Mouse (Mus musculus): ENCODE data around the gene Ankrd28.

Ankrd28 gene

DNA sequence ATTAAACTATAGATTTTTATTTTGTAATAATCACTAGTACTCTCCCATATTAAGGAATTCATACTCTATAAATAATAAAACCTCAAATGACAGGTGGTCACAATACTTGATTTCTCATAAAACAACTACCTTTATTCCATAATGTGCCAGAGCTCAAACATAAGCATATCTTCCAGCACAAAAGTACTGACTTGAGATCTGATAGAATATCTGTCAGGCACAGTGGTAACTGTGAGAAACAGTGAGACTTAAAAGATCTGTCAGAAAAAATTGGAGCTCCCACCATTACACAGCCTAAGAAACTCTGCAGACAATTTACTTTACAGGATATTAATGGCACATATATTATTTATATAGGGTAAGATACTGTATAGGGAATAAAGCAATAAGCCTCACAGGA lies 114.8 kb downstream of the Ankrd28 start:
- no peak for DNase-seq (ENCODE audit: low spot score in 2 of 2)

DNA sequence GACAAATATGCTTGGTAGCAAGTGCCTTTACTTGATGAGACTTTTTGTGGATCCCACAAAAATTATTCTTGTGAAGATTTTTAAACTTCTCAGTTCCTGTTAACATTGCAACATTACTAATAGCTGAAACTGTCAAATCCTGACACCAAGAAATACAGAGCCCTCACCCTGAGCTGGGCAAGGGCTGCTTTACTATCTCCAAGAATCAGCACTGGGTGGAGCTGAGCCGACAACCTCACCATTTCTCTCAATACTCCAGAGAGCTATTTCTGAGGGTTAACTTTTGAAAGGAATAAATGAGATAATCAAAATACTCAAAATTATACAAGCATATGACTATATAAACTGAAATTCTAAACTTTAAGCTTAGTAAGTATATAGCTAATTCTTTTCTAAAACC lies 121.1 kb downstream of the Ankrd28 start:
- DNase-seq (ENCODE audit: low spot score in 2 of 2): no peak

DNA sequence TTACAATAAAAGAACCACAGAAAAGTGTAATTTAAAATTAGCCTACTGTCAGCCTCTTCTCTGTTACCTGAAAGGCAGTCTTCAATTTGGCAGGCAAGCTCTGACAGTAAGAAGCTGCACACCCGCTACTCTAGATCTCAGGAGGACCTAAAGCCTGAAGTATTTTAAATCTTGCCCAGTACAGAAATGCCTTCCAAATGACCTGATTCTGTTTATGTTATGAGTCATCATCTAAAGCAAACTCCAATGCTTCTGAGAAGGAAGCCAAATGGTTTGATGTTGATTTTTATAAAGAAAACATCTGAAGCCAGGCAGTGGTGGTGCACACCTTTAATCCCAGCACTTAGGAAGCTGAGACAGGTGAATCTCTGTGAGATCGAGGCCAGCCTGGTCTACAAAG lies 130.1 kb downstream of the Ankrd28 start:
- DNase-seq (ENCODE audit: low spot score in 2 of 2): no peak

DNA sequence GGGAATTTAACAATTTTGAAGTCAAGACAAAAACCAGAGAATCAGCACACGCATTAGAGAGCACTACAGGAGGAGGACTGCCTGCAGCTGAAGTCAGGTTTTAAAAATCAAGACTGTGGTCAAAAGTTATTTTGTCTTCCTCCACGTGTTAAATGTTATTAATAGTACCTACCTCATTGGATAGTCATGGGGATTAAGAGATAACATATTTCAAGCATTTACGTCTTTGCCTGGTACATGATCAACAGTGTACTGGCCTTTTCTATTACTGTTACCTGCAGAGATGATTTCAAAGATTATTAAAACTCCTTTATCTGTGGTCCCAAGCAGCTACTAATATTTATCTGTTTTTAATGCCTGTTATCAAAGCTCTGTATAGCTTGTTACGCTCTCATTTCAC lies 132.7 kb downstream of the Ankrd28 start:
- no peak for DNase-seq (ENCODE audit: low spot score in 2 of 2)

DNA sequence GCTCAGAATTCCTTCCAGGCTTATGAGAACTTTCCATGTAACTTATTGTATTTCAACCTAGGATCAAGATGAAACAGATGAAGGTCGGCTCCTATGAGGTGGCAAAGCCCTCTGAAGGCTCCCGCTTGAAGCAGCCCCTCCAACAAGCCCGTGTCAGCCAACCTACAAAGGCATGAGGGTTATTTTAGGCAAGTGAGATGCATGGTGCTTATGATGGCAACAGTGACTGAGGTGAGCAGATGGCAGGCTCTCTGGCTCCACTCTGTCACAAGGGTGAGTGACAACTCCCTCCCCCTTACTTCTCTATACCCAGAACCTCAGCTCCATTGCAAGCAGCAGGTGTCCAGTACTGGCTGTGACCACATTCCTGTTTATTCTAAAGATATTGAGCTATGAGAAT lies 133.1 kb downstream of the Ankrd28 start:
- no peak for DNase-seq (ENCODE audit: low spot score in 2 of 2)

DNA sequence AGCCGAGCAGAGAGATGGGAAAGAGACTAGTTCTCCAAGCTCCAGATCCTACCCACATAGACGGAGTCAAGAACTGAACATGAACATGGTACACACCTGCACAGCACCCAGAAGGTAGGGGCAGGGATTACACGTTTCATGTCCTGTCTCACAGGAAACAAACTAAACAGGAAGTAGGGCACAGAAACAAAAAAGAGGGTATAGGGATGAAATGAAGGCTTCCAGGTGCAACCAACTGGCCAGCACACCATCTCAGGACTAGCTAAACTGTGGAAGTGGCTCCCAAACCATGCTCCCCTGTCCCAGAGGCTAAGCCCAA lies 133.5 kb downstream of the Ankrd28 start:
- no peak for DNase-seq (ENCODE audit: low spot score in 2 of 2)

DNA sequence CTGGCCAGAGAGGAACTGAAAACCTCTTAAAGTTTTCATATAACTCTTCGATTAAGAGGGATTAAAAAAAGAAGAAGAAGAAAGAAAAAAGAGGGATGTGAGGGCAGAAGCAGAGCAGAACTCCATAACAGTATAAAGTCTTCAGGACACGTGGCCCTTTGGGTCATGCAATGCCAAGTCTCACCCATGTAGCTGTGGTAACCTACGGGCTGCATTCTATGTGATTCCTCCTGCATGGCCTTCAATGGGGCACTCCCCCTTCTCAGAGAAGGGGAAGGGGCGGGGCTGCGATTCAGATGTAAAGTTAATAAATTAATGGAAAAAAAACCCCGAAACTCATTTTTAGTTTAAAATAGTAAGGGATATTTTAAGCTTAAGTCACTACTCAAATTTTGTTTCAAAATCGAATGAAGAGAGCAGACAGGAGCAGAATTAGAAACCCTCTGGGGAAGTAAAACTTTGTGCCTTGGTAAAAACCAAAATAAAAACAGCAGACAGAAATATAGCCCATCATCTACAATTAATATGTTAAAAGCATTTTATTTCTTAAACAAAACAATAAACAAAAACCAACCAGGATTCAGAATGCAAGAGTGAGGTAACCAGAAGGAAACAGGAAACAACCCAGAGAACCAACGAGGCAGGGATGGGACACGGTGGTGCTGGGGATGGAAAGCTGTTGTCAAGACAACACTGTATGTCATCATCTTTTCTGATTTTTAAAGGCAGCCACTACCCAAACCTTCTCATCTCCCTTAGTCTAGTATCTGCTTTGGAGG lies 134.1 kb downstream of the Ankrd28 start:
- no peak for DNase-seq (ENCODE audit: low spot score in 2 of 2)

DNA sequence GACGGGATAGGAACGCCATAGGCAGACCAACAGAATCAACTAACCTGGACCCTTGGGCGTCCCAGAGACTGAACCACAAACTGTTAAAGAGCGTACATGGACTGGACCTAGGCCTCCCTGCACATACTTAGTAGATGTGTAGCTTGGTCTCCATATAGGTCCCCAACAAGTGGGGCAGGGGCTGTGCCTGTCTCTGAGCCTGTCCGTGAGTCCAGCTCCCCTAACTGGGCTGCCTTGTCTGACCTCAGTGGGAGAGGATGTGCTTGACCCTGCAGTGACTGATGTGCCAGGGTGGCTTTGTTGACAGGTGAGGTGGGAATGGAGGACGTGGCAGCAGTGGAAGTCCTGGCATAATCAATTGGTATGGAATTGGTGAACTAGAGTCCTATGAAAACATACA lies 137.9 kb downstream of the Ankrd28 start:
- no peak for DNase-seq (ENCODE audit: low spot score in 2 of 2)

DNA sequence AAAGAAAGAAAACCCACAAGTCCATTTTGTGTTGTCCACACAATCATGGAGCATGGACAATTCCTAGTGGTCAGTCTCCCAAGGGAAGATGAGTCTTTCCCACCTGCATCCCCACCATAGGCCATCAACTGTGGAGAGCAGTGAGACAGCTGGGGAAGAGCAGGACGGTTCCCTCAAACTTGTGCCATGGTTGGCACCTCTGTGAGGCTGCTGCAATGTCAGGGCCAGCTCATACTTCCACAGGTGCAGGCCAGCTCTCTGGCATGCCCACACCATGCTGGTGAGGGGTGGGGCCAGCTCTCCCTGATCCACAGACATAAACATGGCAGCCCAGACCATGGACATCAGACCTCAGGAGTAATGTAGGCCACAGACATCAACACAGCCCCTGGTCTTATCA lies 144.2 kb downstream of the Ankrd28 start:
- no peak for DNase-seq (ENCODE audit: low spot score in 2 of 2)

DNA sequence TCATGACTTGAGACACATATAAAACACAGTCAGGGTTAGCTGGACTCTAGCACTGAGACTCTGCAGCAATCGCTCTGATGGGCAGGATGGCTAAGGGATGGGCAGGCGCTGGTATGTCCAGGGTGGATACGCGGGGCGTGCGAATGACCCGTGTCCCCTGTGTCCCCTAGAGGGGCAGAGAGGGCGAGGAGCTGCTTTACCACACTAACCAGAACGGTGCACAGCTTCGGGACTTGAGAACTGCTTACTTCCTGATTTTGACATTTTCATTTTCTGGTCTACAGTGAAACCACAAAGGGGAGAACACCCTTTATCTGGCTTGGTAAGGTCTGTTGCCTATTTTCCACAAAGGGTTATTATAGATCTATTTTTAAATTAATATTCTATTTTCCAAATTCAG lies 144.8 kb downstream of the Ankrd28 start:
- DNase-seq (ENCODE audit: low spot score in 2 of 2): no peak

DNA sequence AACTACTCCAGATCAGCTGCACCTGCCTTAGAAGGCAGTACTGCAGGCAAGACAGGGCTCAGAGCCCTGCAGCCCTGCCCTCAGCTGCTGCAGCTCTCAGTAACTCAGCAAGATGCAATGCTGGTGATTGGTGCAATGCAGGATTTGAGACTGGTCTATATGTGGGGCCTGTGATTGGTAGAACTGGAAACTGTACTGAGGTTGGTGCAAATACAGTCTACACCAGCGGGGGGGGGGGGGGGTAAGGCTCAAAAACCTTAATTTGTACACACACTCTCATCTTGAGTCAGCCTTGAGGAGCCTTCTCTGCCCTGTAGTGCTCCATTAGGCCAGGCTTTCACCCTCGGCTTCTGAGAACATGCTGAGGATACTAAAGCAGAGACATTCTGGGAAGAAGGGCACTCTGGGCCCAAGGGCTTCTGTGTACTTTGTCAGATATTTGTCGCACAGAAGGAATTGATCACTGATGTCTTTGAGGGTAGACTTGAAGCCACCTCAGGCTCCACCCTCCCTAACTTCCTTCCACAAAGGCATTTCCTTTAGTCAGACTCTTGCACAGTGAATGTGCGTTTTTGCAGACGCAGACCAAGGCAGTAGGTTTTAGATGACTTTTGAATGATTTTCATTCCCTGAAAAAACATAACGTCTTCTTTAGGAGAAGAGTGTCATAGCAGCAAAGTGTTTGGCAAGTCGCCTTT lies 146.0 kb downstream of the Ankrd28 start:
- no peak for DNase-seq (ENCODE audit: low spot score in 2 of 2)

DNA sequence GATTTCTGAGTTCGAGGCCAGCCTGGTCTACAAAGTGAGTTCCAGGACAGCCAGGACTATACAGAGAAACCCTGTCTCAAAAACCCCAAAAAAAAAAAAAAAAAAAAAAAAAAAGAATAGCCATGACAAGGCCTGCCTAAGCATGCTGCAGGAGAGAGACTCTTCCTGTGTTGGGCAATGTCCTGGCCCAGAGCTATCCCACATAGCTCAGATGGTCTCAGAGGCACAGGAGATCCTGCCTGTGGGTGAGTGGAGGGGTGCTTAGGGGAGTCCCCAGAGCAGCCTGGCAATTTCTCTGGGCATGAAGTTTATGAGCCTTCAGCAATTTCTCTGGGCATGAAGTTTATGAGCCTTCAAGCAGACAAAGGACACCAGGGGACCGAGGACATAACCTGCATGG lies 146.8 kb downstream of the Ankrd28 start:
- DNase-seq (ENCODE audit: low spot score in 2 of 2): peak in 1 of 2 experiments; percentile 51

DNA sequence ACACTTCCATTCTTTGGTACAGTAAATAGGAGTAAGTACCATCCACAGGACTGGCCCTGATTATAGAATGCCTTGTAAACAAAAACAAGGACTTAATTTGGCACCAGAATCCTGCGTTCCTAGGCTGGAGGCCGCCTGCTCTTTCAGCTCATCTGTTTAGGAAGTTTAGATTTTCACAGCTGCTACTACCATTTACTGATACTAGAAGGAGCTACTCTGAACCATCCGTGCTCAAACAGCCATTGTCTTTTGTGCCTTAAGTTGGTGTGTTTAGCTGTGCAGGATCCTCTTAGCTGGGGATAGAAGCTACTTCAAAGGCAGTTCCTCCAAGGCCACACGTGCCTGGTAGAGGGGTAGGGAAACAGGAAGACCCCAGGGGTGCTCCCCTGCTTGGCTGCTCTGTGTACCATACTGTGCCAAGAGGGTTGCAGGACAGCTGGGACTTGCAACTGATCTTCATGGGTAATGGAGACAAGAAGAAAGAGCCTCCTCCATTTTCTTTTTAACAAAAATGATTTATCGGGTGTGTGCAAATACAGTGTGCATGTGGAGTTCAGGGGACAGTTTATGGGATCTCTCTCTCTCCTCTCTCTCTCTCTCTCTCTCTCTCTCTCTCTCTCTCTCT lies 148.4 kb downstream of the Ankrd28 start:
- DNase-seq (ENCODE audit: low spot score in 2 of 2): peak in 1 of 2 experiments; percentile 57

DNA sequence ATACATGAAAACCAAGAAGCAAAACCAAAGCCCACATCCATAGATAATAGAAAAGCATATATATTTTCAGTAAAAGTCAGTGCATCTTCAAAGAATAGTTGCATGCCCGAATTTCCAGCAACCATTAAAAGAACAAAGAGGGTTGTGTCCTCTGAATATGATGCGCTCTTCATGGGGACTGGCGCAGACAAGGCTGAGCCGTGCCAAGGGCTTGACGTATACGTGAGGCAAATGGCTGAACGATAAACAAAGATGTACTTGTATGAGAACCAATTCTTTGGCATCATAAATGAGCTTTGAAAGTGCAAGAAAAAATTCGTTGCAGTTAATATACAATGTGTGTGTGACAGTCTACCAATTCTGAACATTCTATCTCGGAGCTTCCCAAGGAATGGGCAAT lies 149.2 kb downstream of the Ankrd28 start:
- DNase-seq (ENCODE audit: low spot score in 2 of 2): no peak

DNA sequence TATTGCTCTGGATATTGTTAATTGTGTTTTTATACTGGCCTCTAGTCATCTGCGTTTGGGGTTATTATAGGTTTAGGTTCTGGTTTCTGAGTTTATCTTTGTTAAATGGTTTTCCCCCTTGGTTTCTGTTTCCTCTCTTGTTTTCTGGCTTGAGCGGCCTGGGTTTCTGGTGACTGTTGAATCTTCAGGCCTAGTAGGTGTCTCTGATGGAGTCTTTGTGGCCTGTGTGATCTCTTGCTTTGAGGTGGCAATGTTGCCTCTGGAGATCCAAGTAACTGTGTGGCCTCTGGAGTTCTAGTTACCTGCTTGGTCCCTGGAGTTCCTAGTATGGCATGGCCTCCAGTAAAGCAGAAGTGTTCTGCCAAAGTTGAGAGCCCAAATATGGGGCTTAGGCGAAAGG lies 149.8 kb downstream of the Ankrd28 start:
- DNase-seq (ENCODE audit: low spot score in 2 of 2): no peak

DNA sequence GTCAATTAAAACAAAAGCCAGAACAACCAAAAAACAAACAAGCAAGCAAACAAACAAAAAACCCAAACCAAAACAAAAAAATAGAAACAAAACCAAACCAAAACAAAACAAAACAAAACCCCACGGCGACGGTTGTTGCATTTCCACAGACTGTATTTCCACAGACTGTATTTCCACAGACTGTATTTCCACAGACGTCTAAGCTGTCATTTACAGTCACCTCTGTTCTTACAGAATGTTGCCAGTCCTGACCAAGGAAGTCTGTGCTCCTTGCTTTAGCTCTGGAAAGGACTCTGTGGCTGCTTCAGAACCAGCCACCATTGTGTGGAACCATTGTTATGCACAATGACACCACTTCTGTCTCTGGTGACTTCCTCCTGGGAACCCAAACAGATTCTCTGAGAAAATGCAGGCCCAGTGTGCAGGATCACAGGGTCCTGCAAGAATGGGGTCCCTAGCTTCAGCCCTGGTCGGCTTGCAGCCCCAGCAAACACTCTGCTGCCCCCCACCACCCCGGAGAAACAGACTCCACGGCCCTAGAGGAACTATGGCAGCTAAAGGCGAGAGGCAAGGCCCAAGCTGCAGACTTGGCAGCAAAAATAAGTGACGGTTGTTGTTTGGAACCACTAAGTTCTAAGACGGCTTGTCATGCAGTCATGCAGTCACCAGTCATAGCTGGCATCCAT lies 158.7 kb downstream of the Ankrd28 start:
- no peak for DNase-seq (ENCODE audit: low spot score in 2 of 2)

DNA sequence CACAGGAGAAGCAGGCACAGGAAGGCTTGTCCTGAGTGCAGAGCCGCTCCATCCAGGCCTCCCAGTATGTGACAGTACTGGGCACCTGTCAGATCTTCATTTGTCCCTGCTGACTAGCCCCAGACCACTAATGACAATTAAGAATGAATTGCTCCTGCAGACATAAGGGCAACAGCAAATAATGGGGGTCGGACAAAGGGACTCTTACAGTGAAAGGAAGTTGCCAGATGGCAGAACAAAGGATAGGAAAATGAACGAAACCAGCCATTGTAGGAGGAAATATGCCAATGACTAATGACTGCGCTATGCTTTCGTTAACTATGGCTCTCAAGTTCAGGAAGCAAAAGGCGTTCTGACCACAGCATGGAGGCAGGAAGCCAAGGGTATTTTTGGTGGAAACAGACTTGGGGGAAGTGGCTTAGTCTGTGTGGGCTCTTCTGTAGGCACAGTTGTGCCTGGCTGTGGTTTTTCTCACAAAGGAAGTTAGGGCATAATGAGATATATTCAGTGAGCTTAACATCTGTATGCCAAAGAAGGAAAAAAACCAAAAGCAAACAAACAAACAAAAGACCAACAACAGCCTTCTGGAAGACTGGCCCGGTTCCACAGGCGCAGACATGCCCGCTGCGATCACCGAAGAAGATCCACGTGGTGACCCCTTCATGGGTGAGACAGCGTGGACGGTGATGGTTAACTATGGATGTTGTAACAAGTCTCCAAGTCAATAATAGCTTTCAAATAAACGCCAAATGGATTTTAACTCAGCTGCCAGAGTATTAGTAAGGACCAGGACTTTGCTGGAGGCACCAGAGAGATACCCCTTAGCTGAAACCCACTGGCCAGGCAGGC lies 160.6 kb downstream of the Ankrd28 start:
- DNase-seq (ENCODE audit: low spot score in 2 of 2): no peak

DNA sequence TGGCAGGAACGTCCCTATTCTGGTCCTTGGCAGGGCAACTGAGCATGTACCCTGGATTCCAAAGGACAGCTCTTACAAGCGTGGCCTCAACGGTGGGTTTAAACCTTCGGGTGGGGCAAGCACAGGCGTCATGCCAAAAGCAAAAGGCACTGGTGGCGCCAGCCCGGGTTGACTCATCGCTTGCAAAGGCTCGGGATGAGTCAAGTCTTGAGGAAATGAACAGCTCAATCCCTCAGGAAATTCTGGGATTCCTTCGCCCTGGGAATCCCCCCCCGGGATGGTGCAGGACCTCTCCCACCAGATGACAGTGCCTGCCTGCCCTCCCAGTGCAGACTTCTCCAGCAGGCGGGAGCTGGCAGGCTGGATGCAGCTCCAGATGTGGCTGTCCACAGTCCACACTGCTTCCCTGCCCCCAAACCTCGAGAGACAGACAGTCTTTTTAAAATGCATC lies 161.3 kb downstream of the Ankrd28 start:
- no peak for DNase-seq (ENCODE audit: low spot score in 2 of 2)

DNA sequence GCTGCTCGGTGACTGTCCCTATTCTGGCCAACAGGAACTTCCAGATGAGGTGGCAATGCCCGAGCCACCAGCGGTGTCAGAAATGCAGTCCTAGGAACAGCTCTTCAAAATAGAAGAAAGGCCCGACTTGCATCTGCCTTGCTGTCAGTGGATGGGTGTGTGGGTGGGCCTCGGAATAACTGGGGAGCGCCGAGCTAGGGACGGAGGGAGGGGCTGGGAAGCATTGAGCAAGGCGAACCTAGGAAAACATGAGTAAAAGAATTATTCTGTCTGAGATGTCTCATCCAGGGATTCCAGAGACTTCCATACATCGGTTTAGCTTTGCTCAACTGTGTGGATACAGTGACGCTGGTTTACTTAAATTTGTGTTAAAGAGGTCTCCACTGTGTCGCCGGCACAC lies 162.1 kb downstream of the Ankrd28 start:
- DNase-seq (ENCODE audit: low spot score in 2 of 2): no peak

DNA sequence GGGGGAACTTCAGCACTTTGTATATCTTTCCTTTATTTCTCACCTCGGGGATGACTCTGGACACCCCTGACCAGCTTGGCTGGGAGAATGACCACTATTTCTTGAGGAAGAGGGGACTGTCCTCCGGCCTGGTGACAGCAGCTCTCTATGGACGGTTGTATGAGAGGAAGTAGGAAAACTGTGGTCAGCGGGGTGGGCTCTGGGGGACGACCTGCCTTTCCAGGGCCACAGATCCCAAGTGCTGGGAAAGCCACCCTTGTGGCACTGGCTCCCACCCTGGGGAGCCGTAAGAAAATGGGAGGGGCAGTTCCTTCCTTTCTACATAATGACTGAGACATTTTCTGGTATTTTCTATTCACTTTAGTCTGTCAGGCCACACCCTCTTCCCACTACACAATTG lies 162.7 kb downstream of the Ankrd28 start:
- DNase-seq (ENCODE audit: low spot score in 2 of 2): no peak

DNA sequence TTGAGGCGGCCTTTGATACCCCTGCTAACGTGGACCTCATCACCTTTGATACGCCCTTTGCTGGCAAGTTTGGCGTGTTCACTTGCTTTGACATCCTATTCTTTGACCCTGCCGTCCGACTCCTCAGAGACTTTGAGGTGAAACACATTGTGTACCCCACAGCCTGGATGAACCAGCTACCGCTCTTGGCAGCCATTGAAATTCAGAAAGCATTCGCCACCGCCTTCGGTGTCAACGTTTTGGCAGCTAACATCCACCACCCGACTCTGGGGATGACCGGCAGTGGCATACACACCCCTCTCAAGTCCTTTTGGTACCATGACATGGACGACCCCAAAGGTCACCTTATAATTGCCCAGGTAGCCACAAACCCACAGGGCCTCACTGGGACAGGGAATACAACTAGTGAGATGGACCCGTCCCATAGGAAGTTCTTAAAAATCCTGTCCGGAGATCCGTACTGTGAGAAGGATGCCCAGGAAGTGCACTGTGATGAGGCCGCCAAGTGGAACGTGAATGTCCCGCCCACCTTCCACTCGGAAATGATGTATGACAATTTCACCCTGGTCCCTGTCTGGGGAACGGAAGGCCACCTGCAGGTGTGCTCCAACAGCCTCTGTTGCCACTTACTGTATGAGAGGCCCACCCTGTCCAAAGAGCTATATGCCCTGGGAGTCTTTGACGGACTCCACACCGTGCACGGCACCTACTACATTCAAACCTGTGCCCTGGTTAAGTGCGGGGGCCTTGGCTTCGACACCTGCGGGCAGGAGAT lies 163.3 kb downstream of the Ankrd28 start:
- DNase-seq (ENCODE audit: low spot score in 2 of 2): no peak

Data from spleen, postnatal 4 days (tissue).